Mouse (Mus musculus) hindbrain, embryonic 14.5 days (tissue): ENCODE data around the gene Cyp46a1. TPM values are rescaled to one million over a fixed set of nuclear protein-coding genes. Genes with fewer than 3 reads are reported as not detected.

ENCODE experiments used
- ATAC-seq: fragments of 200-750 bp; cut with Nextera tagmentation; 2 replicates; pipeline ENCODE4 v1.8.0; 2017; ENCODE audit warnings: moderate number of reproducible peaks, mild to moderate bottlenecking, moderate TSS enrichment, moderate library complexity; ENCODE audit not compliant: low FRiP score
- DNase-seq: peaks from one replicate; pipeline ENCODE4 v3.0.0-alpha.2; 2015; ENCODE audit warnings: low spot score
- H3K27ac ChIP-seq: fragments of 300-500 bp; sonication (generic); 2 replicates; pipeline ENCODE4 v1.5.1; 2014; ENCODE audit warnings: mild to moderate bottlenecking, moderate library complexity
- H3K27me3 ChIP-seq: fragments of 300-500 bp; sonication (generic); 2 replicates; pipeline ENCODE4 v1.6.1; 2014; ENCODE audit warnings: mild to moderate bottlenecking, low read length, mixed read lengths; ENCODE audit not compliant: control insufficient read depth, insufficient read depth
- H3K36me3 ChIP-seq: fragments of 300-500 bp; sonication (generic); replicated peaks from 2 replicates; pipeline ENCODE4 v1.6.1; 2014; ENCODE audit not compliant: control insufficient read depth, insufficient read depth
- H3K4me1 ChIP-seq: fragments of 300-500 bp; sonication (generic); replicated peaks from 2 replicates; pipeline ENCODE4 v1.6.1; 2014; ENCODE audit warnings: antibody characterized with exemption, low read length, mixed read lengths; ENCODE audit not compliant: control insufficient read depth, insufficient read depth
- H3K4me2 ChIP-seq: fragments of 300-500 bp; sonication (generic); replicated peaks from 2 replicates; pipeline ENCODE4 v1.6.1; 2014; ENCODE audit warnings: mild to moderate bottlenecking, moderate library complexity
- H3K4me3 ChIP-seq: fragments of 300-500 bp; sonication (generic); replicated peaks from 2 replicates; pipeline ENCODE4 v1.5.1; 2014; ENCODE audit warnings: mild to moderate bottlenecking, low read length
- H3K9ac ChIP-seq: fragments of 300-500 bp; sonication (generic); 2 replicates; pipeline ENCODE4 v1.6.1; 2014
- H3K9me3 ChIP-seq: fragments of 300-500 bp; sonication (generic); 2 replicates; pipeline ENCODE4 v1.6.1; 2016; ENCODE audit warnings: low read length; ENCODE audit not compliant: control insufficient read depth
- whole genome bisulfite sequencing: fragments of 180-500 bp; shearing (Covaris S2); extraction: QIAGEN DNeasy Blood & Tissue Kit; methylation state at CpG from one replicate; pipeline ENCODE4 v1.1.7; 2014; 5-methylcytosine and 5-hydroxymethylcytosine counted together
- polyA plus RNA-seq: library from polyadenylated mRNA; unstranded; fragments of >200 nt; fragmentation: Nextera tagmentation; extraction: Ambion mirVana; gene quantifications from 2 replicates; pipeline ENCODE4 v1.2.1, GENCODE M21; 2014

Gene Cyp46a1
- polyA plus RNA-seq, 1 experiment from 2014 or later: 22.7 TPM

GRCm38 (mm10) chr12:108317826-108318430, 16.3 kb upstream of the Cyp46a1 start:
- Histone ChIP-seq H3K4me2 (peak overlapping the region; percentile 41), H3K4me3 (no peak overlapping the region), H3K36me3 (no peaks in the 10 kb centered on the region), H3K4me1 (peaks cover 16% of the 10 kb centered on the region; the same call in 1 of the 2 replicates), H3K9me3 (no peaks in the 10 kb centered on the region), H3K27me3 (peaks cover 30% of the 10 kb centered on the region), H3K27ac (no peak overlapping the region), H3K9ac (no peak overlapping the region)
- WGBS: 24% methylated on average over 18 of the region's 18 CpGs
- no peak for ATAC-seq
- DNase-seq: no peak

- DNase-seq: no peak
- no peak overlapping the region for H3K27ac ChIP-seq
- H3K9me3 ChIP-seq: no peaks in the 10 kb centered on the region
- H3K4me1 ChIP-seq: peaks cover 16% of the 10 kb centered on the region; the same call in 1 of the 2 replicates
- 18% methylated on average over 37 of the region's 37 CpGs for WGBS
- ATAC-seq: no peak
- H3K36me3 ChIP-seq: no peaks in the 10 kb centered on the region
- H3K4me3 ChIP-seq: peak overlapping the region; percentile 12; the same call in 1 of the 2 replicates
- peak overlapping the region; percentile 41 for H3K4me2 ChIP-seq
- no peak overlapping the region for H3K9ac ChIP-seq
- H3K27me3 ChIP-seq: peaks cover 30% of the 10 kb centered on the region
Observed at GRCm38 (mm10) chr12:108318499-108318898, 15.7 kb upstream of the Cyp46a1 start.

- peaks cover 16% of the 10 kb centered on the region; the same call in 1 of the 2 replicates for H3K4me1 ChIP-seq
- DNase-seq: no peak
- peak overlapping the region; percentile 32; the same call in 1 of the 2 replicates for H3K27ac ChIP-seq
Observed at GRCm38 (mm10) chr12:108320096-108320495, 14.1 kb upstream of the Cyp46a1 start.

GRCm38 (mm10) chr12:108326401-108326800, 7.8 kb upstream of the Cyp46a1 start:
- DNase-seq (no peak), ATAC-seq (no peak)
- Histone ChIP-seq H3K27me3 (peaks cover 21% of the 10 kb centered on the region), H3K4me3 (no peak overlapping the region), H3K9ac (no peak overlapping the region), H3K9me3 (no peaks in the 10 kb centered on the region), H3K36me3 (no peaks in the 10 kb centered on the region), H3K4me1 (peaks cover 8% of the 10 kb centered on the region; the same call in 1 of the 2 replicates), H3K27ac (no peak overlapping the region), H3K4me2 (no peak overlapping the region)
- 40% methylated on average over 5 of the region's 5 CpGs for WGBS

More at GRCm38 (mm10) chr12:108320096-108320495, 14.1 kb upstream of the Cyp46a1 start:
- 6% methylated on average over 8 of the region's 8 CpGs for WGBS
- Histone ChIP-seq H3K4me2 (no peak overlapping the region), H3K27me3 (peaks cover 30% of the 10 kb centered on the region), H3K36me3 (no peaks in the 10 kb centered on the region), H3K9ac (no peak overlapping the region), H3K4me3 (no peak overlapping the region), H3K9me3 (no peaks in the 10 kb centered on the region)
- 0 out of 2 replicates have a peak, but pooled peaks have one; percentile 3 for ATAC-seq

- Histone ChIP-seq H3K4me2 (peak overlapping the region; percentile 79), H3K4me1 (peaks cover 8% of the 10 kb centered on the region), H3K27me3 (peaks cover 21% of the 10 kb centered on the region), H3K36me3 (no peaks in the 10 kb centered on the region), H3K27ac (no peak overlapping the region), H3K9ac (peak overlapping the region; percentile 73), H3K9me3 (no peaks in the 10 kb centered on the region), H3K4me3 (peak overlapping the region; percentile 39)
- ATAC-seq (peak; percentile 64), DNase-seq (peak; percentile 78)
- 3% methylated on average over 62 of the region's 66 CpGs for WGBS
Observed at GRCm38 (mm10) chr12:108327889-108328491, 6.2 kb upstream of the Cyp46a1 start.

- H3K27ac ChIP-seq: 0 out of 2 replicates have a peak overlapping the region, but pooled peaks have one; percentile 15
- WGBS: under 1% methylated on average over 16 of the region's 16 CpGs
Observed at GRCm38 (mm10) chr12:108333056-108333455, 1.1 kb upstream of the Cyp46a1 start.

GRCm38 (mm10) chr12:108333481-108333882, 699 bp upstream of the Cyp46a1 start:
- Histone ChIP-seq H3K4me1 (peaks cover 11% of the 10 kb centered on the region), H3K27me3 (peaks cover 7% of the 10 kb centered on the region; the same call in 1 of the 2 replicates), H3K4me2 (peak overlapping the region; percentile 92), H3K4me3 (peak overlapping the region; percentile 72), H3K9me3 (no peaks in the 10 kb centered on the region), H3K9ac (peak overlapping the region; percentile 26; the same call in 1 of the 2 replicates), H3K27ac (peak overlapping the region; percentile 15; the same call in 1 of the 2 replicates), H3K36me3 (no peaks in the 10 kb centered on the region)
- DNase-seq (no peak), ATAC-seq (no peak; the same call in 1 of the 2 replicates)
- WGBS: 2% methylated on average over 22 of the region's 22 CpGs

More at GRCm38 (mm10) chr12:108333056-108333455, 1.1 kb upstream of the Cyp46a1 start:
- H3K9me3 ChIP-seq: no peaks in the 10 kb centered on the region
- no peaks in the 10 kb centered on the region for H3K36me3 ChIP-seq
- peak overlapping the region; percentile 72; the same call in 1 of the 2 replicates for H3K4me3 ChIP-seq
- peaks cover 11% of the 10 kb centered on the region for H3K4me1 ChIP-seq
- peak overlapping the region; percentile 92 for H3K4me2 ChIP-seq
- DNase-seq (peak; percentile 81), ATAC-seq (no peak)
- peaks cover 8% of the 10 kb centered on the region; the same call in 1 of the 2 replicates for H3K27me3 ChIP-seq
- peak overlapping the region; percentile 26; the same call in 1 of the 2 replicates for H3K9ac ChIP-seq

- Histone ChIP-seq H3K9me3 (no peaks in the 10 kb centered on the region), H3K27ac (no peak overlapping the region; the same call in 1 of the 2 replicates), H3K9ac (peak overlapping the region; percentile 64), H3K27me3 (no peaks in the 10 kb centered on the region), H3K4me2 (peak overlapping the region; percentile 92), H3K4me3 (peak overlapping the region; percentile 72), H3K36me3 (no peaks in the 10 kb centered on the region), H3K4me1 (peaks cover 11% of the 10 kb centered on the region)
- ATAC-seq (no peak; the same call in 1 of the 2 replicates), DNase-seq (no peak)
- 1% methylated on average over 31 of the region's 32 CpGs for WGBS
Observed at GRCm38 (mm10) chr12:108334529-108334928, 348 bp downstream of the Cyp46a1 start.

GRCm38 (mm10) chr12:108338572-108339190, 4.5 kb downstream of the Cyp46a1 start:
- Histone ChIP-seq H3K27me3 (no peaks in the 10 kb centered on the region), H3K9ac (no peak overlapping the region), H3K4me3 (no peak overlapping the region), H3K4me2 (no peak overlapping the region), H3K9me3 (no peaks in the 10 kb centered on the region), H3K36me3 (no peaks in the 10 kb centered on the region), H3K27ac (no peak overlapping the region), H3K4me1 (peaks cover 4% of the 10 kb centered on the region; the same call in 1 of the 2 replicates)
- DNase-seq: peak; percentile 65
- no peak for ATAC-seq
- WGBS: 32% methylated on average over 14 of the region's 14 CpGs
